Mouse (Mus musculus): ENCODE data around the gene Sorbs2. TPM values are rescaled to one million over a fixed set of nuclear protein-coding genes. Genes with fewer than 3 reads are reported as not detected.
A peak's percentile ranks its signal among the peaks of the same experiment; 100 is the strongest.

Sorbs2 gene
- polyA plus RNA-seq, 1 experiment from 2014 or later, result 43.2 TPM

GRCm38 (mm10) chr8:45737266-45737665 is 229.7 kb downstream of the Sorbs2 start:
- ATAC-seq (replicated peaks; ENCODE audit: low FRiP score), result no peak
- WGBS, result 90% methylated on average over 2 of the region's 2 CpGs
- H3K36me3 ChIP-seq, result no peaks in the 10 kb centered on the region
- H3K9me3 ChIP-seq (replicated peaks), result no peaks in the 10 kb centered on the region
- no peak overlapping the region for H3K27ac ChIP-seq
- H3K4me3 ChIP-seq (replicated peaks), result no peak overlapping the region
- no peak overlapping the region for H3K4me2 ChIP-seq
- no peaks in the 10 kb centered on the region for H3K4me1 ChIP-seq
- no peak overlapping the region for H3K9ac ChIP-seq
- no peaks in the 10 kb centered on the region for H3K27me3 ChIP-seq

GRCm38 (mm10) chr8:45743326-45743725 is 235.7 kb downstream of the Sorbs2 start:
- no peaks in the 10 kb centered on the region for H3K9me3 ChIP-seq (replicated peaks)
- H3K27me3 ChIP-seq, result no peaks in the 10 kb centered on the region
- H3K4me1 ChIP-seq, result no peaks in the 10 kb centered on the region
- no peak overlapping the region for H3K4me3 ChIP-seq (replicated peaks)
- 78% methylated on average over 2 of the region's 2 CpGs for WGBS
- 0 out of 2 replicates have a peak, but pooled peaks cover 3% of the 10 kb centered on the region for H3K36me3 ChIP-seq
- H3K27ac ChIP-seq, result no peak overlapping the region
- no peak overlapping the region for H3K4me2 ChIP-seq
- no peak for ATAC-seq (replicated peaks; ENCODE audit: low FRiP score)
- H3K9ac ChIP-seq, result no peak overlapping the region

- no peak for ATAC-seq (replicated peaks; ENCODE audit: low FRiP score)
- H3K36me3 ChIP-seq, result 0 out of 2 replicates have a peak, but pooled peaks cover 3% of the 10 kb centered on the region
- H3K27me3 ChIP-seq, result no peaks in the 10 kb centered on the region
- no peak overlapping the region for H3K27ac ChIP-seq
- H3K9me3 ChIP-seq (replicated peaks), result no peaks in the 10 kb centered on the region
- no peak overlapping the region for H3K4me2 ChIP-seq
- H3K9ac ChIP-seq, result no peak overlapping the region
- H3K4me1 ChIP-seq, result no peaks in the 10 kb centered on the region
- H3K4me3 ChIP-seq (replicated peaks), result no peak overlapping the region
Measured at GRCm38 (mm10) chr8:45743739-45744138, 236.2 kb downstream of the Sorbs2 start.

- Histone ChIP-seq H3K4me3 (replicated peaks) (no peak overlapping the region), H3K27ac (no peak overlapping the region), H3K9me3 (replicated peaks) (no peaks in the 10 kb centered on the region), H3K4me1 (no peaks in the 10 kb centered on the region), H3K4me2 (no peak overlapping the region), H3K36me3 (peaks cover 6% of the 10 kb centered on the region; the same call in 1 of the 2 replicates), H3K27me3 (no peaks in the 10 kb centered on the region), H3K9ac (no peak overlapping the region)
- ATAC-seq (replicated peaks; ENCODE audit: low FRiP score), result no peak
- WGBS, result 73% methylated on average over 12 of the region's 12 CpGs
Measured at GRCm38 (mm10) chr8:45751512-45752502, 244.2 kb downstream of the Sorbs2 start.

GRCm38 (mm10) chr8:45755482-45755881 is 247.9 kb downstream of the Sorbs2 start:
- H3K9me3 ChIP-seq (replicated peaks), result no peaks in the 10 kb centered on the region
- H3K4me1 ChIP-seq, result no peaks in the 10 kb centered on the region
- no peak overlapping the region for H3K4me3 ChIP-seq (replicated peaks)
- no peak overlapping the region for H3K27ac ChIP-seq
- no peak overlapping the region for H3K9ac ChIP-seq
- H3K4me2 ChIP-seq, result peak overlapping the region; percentile 31
- peak; percentile 85 for ATAC-seq (replicated peaks; ENCODE audit: low FRiP score)
- H3K27me3 ChIP-seq, result no peaks in the 10 kb centered on the region
- H3K36me3 ChIP-seq, result peaks cover 10% of the 10 kb centered on the region; the same call in 1 of the 2 replicates
- 33% methylated on average over 9 of the region's 9 CpGs for WGBS

- no peaks in the 10 kb centered on the region for H3K9me3 ChIP-seq (replicated peaks)
- H3K27me3 ChIP-seq, result no peaks in the 10 kb centered on the region
- ATAC-seq (replicated peaks; ENCODE audit: low FRiP score), result peak; percentile 54; the same call in 1 of the 2 replicates
- H3K36me3 ChIP-seq, result peaks cover 12% of the 10 kb centered on the region; the same call in 1 of the 2 replicates
- no peak overlapping the region for H3K9ac ChIP-seq
- H3K4me2 ChIP-seq, result peak overlapping the region; percentile 31; the same call in 1 of the 2 replicates
- no peak overlapping the region for H3K4me3 ChIP-seq (replicated peaks)
- H3K27ac ChIP-seq, result no peak overlapping the region
- 38% methylated on average over 7 of the region's 7 CpGs for WGBS
- peaks cover 3% of the 10 kb centered on the region; the same call in 1 of the 2 replicates for H3K4me1 ChIP-seq
Measured at GRCm38 (mm10) chr8:45755972-45756371, 248.4 kb downstream of the Sorbs2 start.

- Histone ChIP-seq H3K9ac (no peak overlapping the region), H3K9me3 (replicated peaks) (no peaks in the 10 kb centered on the region), H3K4me1 (peaks cover 12% of the 10 kb centered on the region; the same call in 1 of the 2 replicates), H3K27ac (no peak overlapping the region), H3K4me3 (replicated peaks) (no peak overlapping the region), H3K36me3 (peaks cover 15% of the 10 kb centered on the region), H3K27me3 (0 out of 2 replicates have a peak, but pooled peaks cover 3% of the 10 kb centered on the region), H3K4me2 (no peak overlapping the region)
- ATAC-seq (replicated peaks; ENCODE audit: low FRiP score), result no peak
- WGBS, result 65% methylated on average over 9 of the region's 9 CpGs
Measured at GRCm38 (mm10) chr8:45760622-45761021, 253.0 kb downstream of the Sorbs2 start.

GRCm38 (mm10) chr8:45761053-45761452 is 253.5 kb downstream of the Sorbs2 start:
- Histone ChIP-seq H3K9me3 (replicated peaks) (no peaks in the 10 kb centered on the region), H3K4me2 (no peak overlapping the region), H3K36me3 (peaks cover 15% of the 10 kb centered on the region), H3K9ac (no peak overlapping the region), H3K4me1 (peaks cover 12% of the 10 kb centered on the region; the same call in 1 of the 2 replicates), H3K4me3 (replicated peaks) (no peak overlapping the region), H3K27me3 (0 out of 2 replicates have a peak, but pooled peaks cover 3% of the 10 kb centered on the region), H3K27ac (no peak overlapping the region)
- 0 out of 2 replicates have a peak, but pooled peaks have one; percentile 18 for ATAC-seq (replicated peaks; ENCODE audit: low FRiP score)
- WGBS, result 60% methylated on average over 1 of the region's 1 CpGs

GRCm38 (mm10) chr8:45762982-45763689 is 255.5 kb downstream of the Sorbs2 start:
- Histone ChIP-seq H3K4me1 (peaks cover 12% of the 10 kb centered on the region; the same call in 1 of the 2 replicates), H3K36me3 (peaks cover 15% of the 10 kb centered on the region), H3K27ac (no peak overlapping the region), H3K9ac (no peak overlapping the region), H3K4me2 (no peak overlapping the region), H3K27me3 (0 out of 2 replicates have a peak, but pooled peaks cover 3% of the 10 kb centered on the region), H3K4me3 (replicated peaks) (no peak overlapping the region), H3K9me3 (replicated peaks) (no peaks in the 10 kb centered on the region)
- no peak for ATAC-seq (replicated peaks; ENCODE audit: low FRiP score)
- WGBS, result 76% methylated on average over 15 of the region's 15 CpGs

- H3K9ac ChIP-seq, result no peak overlapping the region
- H3K27ac ChIP-seq, result no peak overlapping the region
- no peak overlapping the region for H3K4me3 ChIP-seq (replicated peaks)
- 0 out of 2 replicates have a peak, but pooled peaks cover 3% of the 10 kb centered on the region for H3K27me3 ChIP-seq
- WGBS, result 51% methylated on average over 11 of the region's 11 CpGs
- H3K4me2 ChIP-seq, result no peak overlapping the region
- H3K4me1 ChIP-seq, result peaks cover 12% of the 10 kb centered on the region; the same call in 1 of the 2 replicates
- peaks cover 15% of the 10 kb centered on the region for H3K36me3 ChIP-seq
- no peaks in the 10 kb centered on the region for H3K9me3 ChIP-seq (replicated peaks)
- ATAC-seq (replicated peaks; ENCODE audit: low FRiP score), result no peak
Measured at GRCm38 (mm10) chr8:45763690-45764342, 256.2 kb downstream of the Sorbs2 start.

- 79% methylated on average over 11 of the region's 11 CpGs for WGBS
Measured at GRCm38 (mm10) chr8:45766138-45766537, 258.6 kb downstream of the Sorbs2 start.

More at GRCm38 (mm10) chr8:45766138-45766537, 258.6 kb downstream of the Sorbs2 start:
- no peak overlapping the region for H3K9ac ChIP-seq
- 0 out of 2 replicates have a peak, but pooled peaks cover 3% of the 10 kb centered on the region for H3K27me3 ChIP-seq
- H3K27ac ChIP-seq, result no peak overlapping the region
- H3K4me2 ChIP-seq, result no peak overlapping the region
- no peak overlapping the region for H3K4me3 ChIP-seq (replicated peaks)
- no peaks in the 10 kb centered on the region for H3K9me3 ChIP-seq (replicated peaks)
- peaks cover 7% of the 10 kb centered on the region; the same call in 1 of the 2 replicates for H3K4me1 ChIP-seq
- no peak for ATAC-seq (replicated peaks; ENCODE audit: low FRiP score)
- H3K36me3 ChIP-seq, result peaks cover 22% of the 10 kb centered on the region
